Mouse (Mus musculus) heart, adult 8-10 months (tissue): ENCODE results near the gene Cdc42ep1. TPM values are rescaled to one million over a fixed set of nuclear protein-coding genes. Genes with fewer than 3 reads are reported as not detected.

Experiments used
- DNase-seq: peaks from one replicate; pipeline ENCODE4 v3.0.0; 2022; ENCODE audit warnings: low spot score
- microRNA-seq: library from miRNA; unstranded; fragments of <30 nt; microRNA quantifications from one replicate; pipeline ENCODE4 v1.2.0, GENCODE M21; 2022
- total RNA-seq, 4 experiments: library from RNA; stranded (reverse); gene quantifications; 2 replicates each; pipeline ENCODE4 v1.2.4; 2022

The Cdc42ep1 gene
- total RNA-seq, 4 experiments from 2014 or later, result 30.5 to 40.3 (median 39.1) TPM

GRCm38 (mm10) chr15:78877810-78878390 lies 35.5 kb downstream of the Cdc42ep1 start:
- DNase-seq, result peak; percentile 34

GRCm38 (mm10) chr15:78878792-78879516 lies 36.5 kb downstream of the Cdc42ep1 start:
- DNase-seq, result peak; percentile 48

GRCm38 (mm10) chr15:78880432-78880831 lies 38.0 kb downstream of the Cdc42ep1 start:
- DNase-seq, result no peak

- no peak for DNase-seq
These were observed 39.4 kb downstream of the Cdc42ep1 start for GRCm38 (mm10) chr15:78881828-78882227.

- no peak for DNase-seq
These were observed 47.0 kb downstream of the Cdc42ep1 start for GRCm38 (mm10) chr15:78889401-78889853.

- DNase-seq, result no peak
These were observed 50.0 kb downstream of the Cdc42ep1 start for GRCm38 (mm10) chr15:78892440-78892839.

GRCm38 (mm10) chr15:78894726-78895125 lies 52.3 kb downstream of the Cdc42ep1 start:
- no peak for DNase-seq

- DNase-seq, result no peak
These were observed 53.3 kb downstream of the Cdc42ep1 start for GRCm38 (mm10) chr15:78895741-78896140.

- DNase-seq, result no peak
These were observed 53.7 kb downstream of the Cdc42ep1 start for GRCm38 (mm10) chr15:78896149-78896548.

- no peak for DNase-seq
These were observed 55.1 kb downstream of the Cdc42ep1 start for GRCm38 (mm10) chr15:78897488-78897887.

- no peak for DNase-seq
These were observed 56.1 kb downstream of the Cdc42ep1 start for GRCm38 (mm10) chr15:78898507-78899001.

GRCm38 (mm10) chr15:78899409-78899739 lies 57.0 kb downstream of the Cdc42ep1 start, which contains the start of gene Gm49510:
Gm49510 (plus strand) TSS chr15:78899667.
- DNase-seq, result no peak

- no peak for DNase-seq
These were observed 57.5 kb downstream of the Cdc42ep1 start, which contains the start of gene Sh3bp1 for GRCm38 (mm10) chr15:78899740-78900584. Sh3bp1 (plus strand) TSS chr15:78899768.

Small RNA genes within 50 kb of the gene (microRNA-seq; reads per million reads assigned to microRNA genes)
- gene Mir6955, result not detected

Other genes starting within 250 kb of the Cdc42ep1 start
- 1 to 10 TPM; 4.2 to 8.7 (median 5.3) TPM for gene Cyth4, start 245.6 kb upstream of the Cdc42ep1 start, total RNA-seq
- gene Elfn2, start 123.9 kb upstream of the Cdc42ep1 start, total RNA-seq, result 1 to 10 TPM; 1.9 to 4.4 (median 2.5) TPM
- 10 to 100 TPM in 1 of 4 experiments, 1 to 10 TPM in 3; 7.5 to 11.4 (median 9.5) TPM for gene Mfng, start 69.1 kb upstream of the Cdc42ep1 start, total RNA-seq
- 10 to 100 TPM; 14.3 to 16.1 (median 15.2) TPM for gene Card10, start 39.6 kb upstream of the Cdc42ep1 start, total RNA-seq
- gene Lgals2, start 12.9 kb downstream of the Cdc42ep1 start, total RNA-seq, result under 1 TPM in 1 of 4 experiments, not detected in 3; 0.65 TPM
- gene Gga1, start 34.6 kb downstream of the Cdc42ep1 start, total RNA-seq, result 10 to 100 TPM; 44.8 to 49.1 (median 46.3) TPM
- gene Gm49510, start 57.0 kb downstream of the Cdc42ep1 start, total RNA-seq, result not detected
- 1 to 10 TPM; 2.6 to 6.3 (median 4.1) TPM for gene Sh3bp1, start 57.1 kb downstream of the Cdc42ep1 start, total RNA-seq
- gene Pdxp, start 71.3 kb downstream of the Cdc42ep1 start, total RNA-seq, result 1 to 10 TPM in 2 of 4 experiments, under 1 TPM in 2; 0.69 to 1.0 (median 0.88) TPM
- gene Lgals1, start 84.1 kb downstream of the Cdc42ep1 start, total RNA-seq, result 100 to 1,000 TPM; 175 to 339 (median 222) TPM
- 10 to 100 TPM; 14.7 to 17.9 (median 17.1) TPM for gene Nol12, start 92.3 kb downstream of the Cdc42ep1 start, total RNA-seq
- gene Triobp, start 105.1 kb downstream of the Cdc42ep1 start, total RNA-seq, result 10 to 100 TPM; 30.2 to 31.3 (median 31.0) TPM
- 10 to 100 TPM; 64.1 to 92.7 (median 77.5) TPM for gene H1f0, start 185.8 kb downstream of the Cdc42ep1 start, total RNA-seq
- gene Galr3, start 199.3 kb downstream of the Cdc42ep1 start, total RNA-seq, result not detected
- gene Ankrd54, start 220.3 kb downstream of the Cdc42ep1 start, total RNA-seq, result 1 to 10 TPM; 6.3 to 8.0 (median 7.6) TPM
- gene Eif3l, start 232.6 kb downstream of the Cdc42ep1 start, total RNA-seq, result 10 to 100 TPM; 70.2 to 76.0 (median 74.9) TPM